Mouse (Mus musculus) thymus, adult 18-20 months (tissue): ENCODE data around the gene Vmn2r42.
"Not testable (repeated sequence)": the region's sequence is repeated elsewhere in the genome, so short reads cannot be mapped to it uniquely, and the experiment has no call there.

ENCODE experiments used
- DNase-seq, 2 experiments: peaks; one replicate each; pipeline ENCODE4 v3.0.0; 2022; ENCODE audit warnings: mixed read lengths in 2 of 2

Gene Vmn2r42

GRCm38 (mm10) chr7:8200220-8200619 is at the start of gene Vmn2r42:
Gene Vmn2r42 (minus strand): TSS chr7:8200320.
- not testable (repeated sequence) for DNase-seq

GRCm38 (mm10) chr7:8161554-8161953 is 38.6 kb downstream of the Vmn2r42 start, which contains the start of gene Vmn2r41:
Gene Vmn2r41 (minus strand): TSS chr7:8161654.
- not testable (repeated sequence) for DNase-seq
